Mouse (Mus musculus): ENCODE data around the gene Olfr30. TPM values are rescaled to one million over a fixed set of nuclear protein-coding genes. Genes with fewer than 3 reads are reported as not detected.

The Olfr30 gene
- polyA plus RNA-seq, 1 experiment from 2014 or later, result not detected

Other genes with a start within 250 kb of the Olfr30 start
- not detected in 2 replicates for gene 4930438A08Rik, start 187.5 kb downstream of the Olfr30 start, polyA plus RNA-seq (2016; fragmentation: Nextera tagmentation; extraction: Ambion mirVana)
- 25.9 and 26.8 TPM in 2 replicates for gene Zfp692, start 155.2 kb downstream of the Olfr30 start, polyA plus RNA-seq (2016; fragmentation: Nextera tagmentation; extraction: Ambion mirVana)
- gene Zfp672, start 131.9 kb downstream of the Olfr30 start, polyA plus RNA-seq (2016; fragmentation: Nextera tagmentation; extraction: Ambion mirVana), result 25.1 and 29.2 TPM in 2 replicates
- gene Sh3bp5l, start 131.5 kb downstream of the Olfr30 start, polyA plus RNA-seq (2016; fragmentation: Nextera tagmentation; extraction: Ambion mirVana), result 46.3 and 53.4 TPM in 2 replicates
- gene Lypd8, start 83.2 kb downstream of the Olfr30 start, polyA plus RNA-seq (2016; fragmentation: Nextera tagmentation; extraction: Ambion mirVana), result not detected in 2 replicates
- gene 1810065E05Rik, start 41.2 kb downstream of the Olfr30 start, polyA plus RNA-seq (2016; fragmentation: Nextera tagmentation; extraction: Ambion mirVana), result not detected in 2 replicates
- gene Gm12253, start 29.7 kb downstream of the Olfr30 start, polyA plus RNA-seq (2016; fragmentation: Nextera tagmentation; extraction: Ambion mirVana), result not detected in 2 replicates
- not detected in 2 replicates for gene Lypd9, start 9.3 kb downstream of the Olfr30 start, polyA plus RNA-seq (2016; fragmentation: Nextera tagmentation; extraction: Ambion mirVana)
- gene Olfr332, start 30.3 kb upstream of the Olfr30 start, polyA plus RNA-seq (2016; fragmentation: Nextera tagmentation; extraction: Ambion mirVana), result not detected in 2 replicates
- not detected in 2 replicates for gene Olfr331, start 40.3 kb upstream of the Olfr30 start, polyA plus RNA-seq (2016; fragmentation: Nextera tagmentation; extraction: Ambion mirVana)
- not detected in 2 replicates for gene Olfr330, start 72.6 kb upstream of the Olfr30 start, polyA plus RNA-seq (2016; fragmentation: Nextera tagmentation; extraction: Ambion mirVana)
- not detected in 2 replicates for gene Olfr329-ps, start 84.2 kb upstream of the Olfr30 start, polyA plus RNA-seq (2016; fragmentation: Nextera tagmentation; extraction: Ambion mirVana)
- 0.06 TPM in 1 of 2 replicates, not detected in the other for gene Olfr328, start 93.4 kb upstream of the Olfr30 start, polyA plus RNA-seq (2016; fragmentation: Nextera tagmentation; extraction: Ambion mirVana)
- not detected in 2 replicates for gene Olfr224, start 108.3 kb upstream of the Olfr30 start, polyA plus RNA-seq (2016; fragmentation: Nextera tagmentation; extraction: Ambion mirVana)
- not detected in 2 replicates for gene Olfr325, start 115.5 kb upstream of the Olfr30 start, polyA plus RNA-seq (2016; fragmentation: Nextera tagmentation; extraction: Ambion mirVana)
- not detected in 2 replicates for gene Olfr324, start 132.8 kb upstream of the Olfr30 start, polyA plus RNA-seq (2016; fragmentation: Nextera tagmentation; extraction: Ambion mirVana)
- not detected in 2 replicates for gene 2210407C18Rik, start 153.8 kb upstream of the Olfr30 start, polyA plus RNA-seq (2016; fragmentation: Nextera tagmentation; extraction: Ambion mirVana)
- not detected in 2 replicates for gene Olfr323, start 168.2 kb upstream of the Olfr30 start, polyA plus RNA-seq (2016; fragmentation: Nextera tagmentation; extraction: Ambion mirVana)
- gene Trim58, start 178.2 kb upstream of the Olfr30 start, polyA plus RNA-seq (2016; fragmentation: Nextera tagmentation; extraction: Ambion mirVana), result 0.46 and 0.53 TPM in 2 replicates
- not detected in 2 replicates for gene Olfr322, start 196.5 kb upstream of the Olfr30 start, polyA plus RNA-seq (2016; fragmentation: Nextera tagmentation; extraction: Ambion mirVana)
- not detected in 2 replicates for gene Olfr320, start 218.8 kb upstream of the Olfr30 start, polyA plus RNA-seq (2016; fragmentation: Nextera tagmentation; extraction: Ambion mirVana)
- gene Olfr319, start 236.9 kb upstream of the Olfr30 start, polyA plus RNA-seq (2016; fragmentation: Nextera tagmentation; extraction: Ambion mirVana), result not detected in 2 replicates

Data from midbrain, embryonic 10.5 days (tissue).